Mouse (Mus musculus) ovary, postnatal 10 days (tissue): Measurements from ENCODE around the gene Drd4.

Source experiments
- DNase-seq: peaks from one replicate; pipeline ENCODE4 v3.0.0; 2022; ENCODE audit warnings: low spot score

The Drd4 gene

DNA sequence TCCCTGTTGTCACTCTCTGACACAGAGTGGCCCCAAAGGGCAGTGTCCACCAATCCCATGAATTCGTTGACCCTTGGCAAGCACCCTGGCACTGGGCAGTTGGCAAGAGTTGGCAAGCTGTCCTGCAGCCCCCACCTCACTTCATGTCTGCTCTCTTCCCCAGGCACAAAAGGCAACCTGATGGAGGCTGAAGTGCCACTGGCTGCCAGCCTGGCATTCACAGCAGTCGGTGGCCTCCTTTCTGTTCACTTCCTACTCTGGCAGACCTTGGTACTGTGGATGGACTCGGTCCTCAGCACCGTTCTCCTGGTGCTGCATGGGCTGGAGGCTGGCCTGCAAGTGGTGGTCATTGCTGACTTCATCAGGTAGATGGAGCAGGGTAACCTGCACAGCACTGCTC is 43.9 kb downstream of the Drd4 start:
- DNase-seq: no peak

DNA sequence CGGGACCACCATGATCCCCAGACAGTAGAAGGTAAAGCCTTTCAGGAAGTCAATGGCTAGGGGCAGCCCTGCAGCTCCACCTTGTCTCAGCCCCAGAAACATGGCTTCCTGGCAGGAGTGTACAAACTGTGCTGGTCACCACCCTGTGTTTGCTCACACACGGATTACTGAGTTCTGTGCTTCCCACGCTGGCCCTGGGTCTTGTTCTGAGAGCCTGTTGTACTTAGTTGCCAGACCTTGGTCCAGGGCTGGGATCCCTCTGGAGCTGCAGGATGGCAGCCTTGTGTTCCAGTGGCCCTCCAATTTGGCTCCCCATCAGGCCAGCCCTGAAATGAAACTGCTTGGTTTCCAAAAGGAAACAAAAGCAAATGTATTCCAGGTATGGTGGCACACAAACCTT is 44.5 kb downstream of the Drd4 start:
- DNase-seq: no peak

DNA sequence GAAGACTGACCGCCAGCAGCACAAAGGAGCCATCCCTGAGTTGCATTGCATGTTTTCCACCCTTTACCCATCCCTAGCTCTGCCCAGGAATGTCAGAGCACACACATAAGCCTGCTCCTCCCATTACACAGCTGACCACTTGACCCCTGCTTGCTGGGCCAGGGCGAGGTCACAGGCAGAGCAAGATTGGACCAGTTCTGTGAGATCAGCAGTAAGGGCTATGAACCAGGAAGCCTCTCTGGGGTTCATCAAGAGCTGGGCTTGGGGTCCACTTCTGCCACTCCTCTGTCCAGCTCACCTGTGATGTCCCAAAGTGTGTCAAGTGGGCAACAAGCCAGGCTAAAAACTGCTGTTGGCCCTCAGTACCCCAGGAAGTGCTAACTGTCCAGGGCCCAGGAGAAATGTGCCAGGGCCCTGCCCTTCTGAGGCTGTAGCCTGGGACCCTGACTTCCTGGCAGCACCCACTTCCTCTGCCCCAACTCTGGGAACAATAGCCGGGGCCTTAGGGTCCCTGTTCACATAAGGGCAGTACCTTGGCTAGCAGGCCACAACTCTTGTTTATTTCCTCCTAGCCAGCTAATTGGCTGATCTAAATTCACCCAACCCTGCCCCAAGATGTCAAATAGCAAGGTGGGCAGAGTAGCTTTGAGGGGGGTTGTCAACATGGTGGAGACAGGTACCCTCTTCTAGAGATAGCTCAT is 46.1 kb downstream of the Drd4 start:
- no peak for DNase-seq

DNA sequence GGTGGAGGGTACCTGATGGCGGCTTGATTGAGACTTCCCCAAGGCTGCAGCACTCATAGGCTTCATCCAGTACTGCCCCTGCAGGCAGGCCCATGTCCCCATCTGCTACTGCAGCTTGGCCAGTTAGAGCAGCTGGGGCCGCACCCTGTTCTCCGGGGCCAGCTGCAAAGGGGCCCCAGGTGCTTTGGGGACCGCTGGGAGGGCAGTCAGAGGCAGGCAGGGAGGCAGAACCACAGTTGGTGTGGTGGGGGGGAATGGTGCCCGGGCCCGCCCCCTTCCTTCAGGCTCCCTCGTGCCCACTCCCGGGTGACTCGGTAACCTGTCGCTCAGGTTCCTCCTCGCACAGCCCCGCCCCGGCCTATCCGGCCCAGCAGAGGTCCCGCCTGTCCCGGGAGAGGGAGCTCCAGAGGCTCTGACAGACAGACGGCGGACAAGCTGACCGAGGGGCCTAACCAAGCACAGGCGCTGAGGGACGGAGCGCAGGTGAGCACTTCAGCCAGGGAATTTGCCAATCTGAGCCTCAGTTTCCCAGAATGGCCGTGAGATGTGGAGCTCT is 46.8 kb downstream of the Drd4 start, which contains the start of gene Eps8l2:
Eps8l2 (plus strand) TSS at position 305 of the 556 bp plus-strand sequence.
- no peak for DNase-seq

DNA sequence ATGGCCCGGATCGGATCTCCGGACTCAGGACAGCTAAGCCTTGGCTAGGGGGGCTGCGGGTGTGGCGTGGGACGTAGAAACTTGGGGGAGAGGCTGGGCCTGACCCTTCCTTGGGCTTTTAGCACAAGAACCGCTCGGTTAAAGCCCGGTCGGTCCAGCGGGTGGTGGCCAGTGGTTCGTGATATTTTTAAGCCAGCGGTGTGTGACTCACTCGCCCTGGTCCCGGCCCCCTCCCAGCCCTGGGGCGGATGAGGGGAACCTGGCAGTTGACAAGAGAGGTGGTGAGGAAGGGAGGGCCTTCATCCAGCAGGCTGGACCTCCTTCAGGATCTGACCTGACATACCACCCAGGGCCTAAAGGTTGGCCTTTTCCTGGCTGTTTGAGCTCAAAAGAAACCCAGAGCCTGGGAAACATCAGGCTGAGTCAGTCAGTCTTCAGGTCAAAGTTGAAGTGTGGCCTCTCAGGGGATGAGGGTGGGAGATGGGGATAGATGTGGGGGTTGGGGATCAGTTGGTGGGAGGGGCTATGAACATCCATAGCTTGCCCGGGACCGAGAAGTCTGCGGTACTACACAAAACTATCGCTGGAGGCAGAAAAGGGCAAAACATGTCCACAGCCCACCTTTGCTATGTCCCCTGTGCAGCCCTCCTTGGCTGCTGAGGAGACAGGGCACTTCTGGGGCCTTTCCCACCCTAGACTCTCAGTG is 47.6 kb downstream of the Drd4 start:
- no peak for DNase-seq

DNA sequence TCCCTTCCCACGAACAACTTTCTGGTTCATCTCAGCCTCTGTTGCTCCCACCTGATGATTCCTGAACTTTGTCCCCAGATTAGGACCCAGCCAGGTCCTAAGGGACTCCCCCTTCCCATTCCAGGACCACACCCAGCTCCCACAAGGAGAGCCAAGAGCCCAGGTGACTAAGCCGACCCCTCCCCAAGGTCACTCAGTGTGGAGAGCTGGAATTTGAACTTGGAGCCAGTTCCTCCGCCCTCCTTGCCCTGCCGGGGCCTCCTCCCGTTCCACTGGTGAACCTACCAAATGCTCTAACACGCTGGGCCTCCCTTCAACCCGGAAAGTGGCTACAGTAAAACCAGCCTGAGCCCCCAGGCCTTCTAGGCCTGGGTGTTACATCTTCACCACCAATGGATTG is 48.2 kb downstream of the Drd4 start:
- no peak for DNase-seq

DNA sequence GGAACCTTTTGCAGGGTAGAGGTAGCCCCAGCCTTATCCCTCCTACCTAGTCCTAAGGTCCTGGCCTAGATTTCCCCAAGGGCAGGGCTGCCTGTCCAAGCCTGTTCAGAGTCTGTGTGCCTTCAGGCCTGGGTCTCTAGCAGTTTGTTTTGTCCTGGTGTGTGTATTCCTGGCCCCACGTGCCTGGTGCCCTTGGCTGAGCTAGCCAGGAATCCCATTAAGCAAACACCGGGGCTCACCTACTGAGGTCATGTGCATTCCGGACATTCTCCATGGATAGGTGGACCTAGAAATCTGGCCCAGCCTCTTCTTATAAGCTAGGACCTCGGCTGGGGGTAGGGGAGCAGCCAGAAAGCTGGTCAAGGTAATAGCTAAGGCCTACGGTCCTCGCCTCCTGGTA is 48.7 kb downstream of the Drd4 start:
- no peak for DNase-seq

DNA sequence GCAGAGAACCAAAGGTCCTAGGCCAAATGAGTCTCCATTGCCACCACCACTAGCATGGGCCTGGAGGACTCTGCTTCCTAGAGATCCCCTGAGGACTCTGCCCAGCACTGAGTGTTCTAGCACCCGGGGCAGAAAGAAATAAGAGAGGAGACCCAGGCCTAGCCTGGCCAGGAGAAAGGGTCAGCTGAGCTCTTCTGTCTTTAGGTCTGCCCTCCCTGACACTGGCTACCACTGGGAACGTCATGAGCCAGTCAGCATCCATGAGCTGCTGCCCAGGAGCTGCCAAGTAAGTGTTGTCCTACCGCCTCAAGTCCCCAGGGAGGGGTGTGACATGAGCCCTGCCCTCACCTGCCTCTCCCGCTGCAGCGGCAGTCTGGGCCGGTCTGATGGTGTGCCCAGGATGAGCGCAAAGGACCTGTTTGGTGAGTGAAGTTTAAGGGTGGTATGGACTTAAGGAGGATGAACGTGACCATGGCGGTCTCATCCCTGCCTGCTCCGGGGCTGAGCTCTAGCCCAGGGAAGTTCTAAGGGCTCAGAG is 50.0 kb downstream of the Drd4 start:
- no peak for DNase-seq

- DNase-seq: no peak
Measured at GRCm38 (mm10) chr7:141343230-141343629, 51.4 kb downstream of the Drd4 start.

DNA sequence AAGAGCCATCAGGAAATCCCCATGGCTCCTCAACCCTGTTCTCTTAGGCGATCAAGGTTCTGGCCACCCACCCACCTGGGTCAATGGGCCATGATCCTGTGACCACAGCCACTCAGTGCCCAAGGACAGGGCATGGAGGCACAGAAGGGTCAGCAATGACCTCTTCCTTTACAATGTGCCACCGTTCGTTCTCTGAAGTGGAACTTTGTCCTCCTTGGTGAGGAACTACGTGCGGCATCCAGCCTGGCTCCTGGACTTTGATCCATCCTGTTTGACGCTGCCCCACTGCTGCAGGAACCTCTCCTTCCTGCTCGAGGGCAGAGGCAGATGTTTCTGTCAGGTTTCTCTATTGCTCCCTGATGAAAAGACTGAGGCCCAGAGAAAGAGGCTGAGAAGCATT is 51.9 kb downstream of the Drd4 start:
- no peak for DNase-seq

DNA sequence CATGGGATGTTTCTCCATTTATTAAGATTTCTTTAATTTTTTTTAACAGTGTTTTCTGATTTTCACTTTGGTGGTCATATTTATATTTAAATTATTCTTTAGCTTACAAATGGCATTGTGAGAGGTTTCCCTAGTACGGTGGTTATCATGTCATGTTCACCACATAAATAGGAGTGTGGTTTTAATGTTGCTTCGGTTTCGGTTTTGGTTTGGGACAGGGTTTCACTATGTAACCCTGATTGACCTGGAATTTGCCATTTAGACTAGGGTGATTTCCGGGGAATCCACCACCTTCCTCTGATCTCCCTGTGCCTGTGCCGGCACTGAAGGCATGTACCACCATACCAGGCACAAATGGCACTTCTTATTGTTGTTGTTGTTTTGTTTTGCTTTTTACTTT is 53.0 kb downstream of the Drd4 start:
- DNase-seq: no peak
